Mouse (Mus musculus) layer of hippocampus, postnatal 10 days (tissue): ENCODE data around the gene B3galt6. TPM values are rescaled to one million over a fixed set of nuclear protein-coding genes. Genes with fewer than 3 reads are reported as not detected.

Experiments
- DNase-seq, 2 experiments: peaks; one replicate each; pipeline ENCODE4 v3.0.0; 2021; ENCODE audit warnings: low spot score in 2 of 2
- long read RNA-seq: library from polyadenylated mRNA; stranded (forward); transcript quantifications from one replicate; pipeline ENCODE4 v2.0.0, GENCODE M21; 2023
- total RNA-seq, 2 experiments: library from RNA; stranded (reverse); gene quantifications; 2 replicates each; pipeline ENCODE4 v1.2.3; 2021

B3galt6 gene
- total RNA-seq = 10 to 100 TPM; 10.6 to 11.6 TPM
- long read RNA-seq, transcript B3galt6-201 (1 exons, 3,184 nt) = major isoform, 47 of 47 reads
- long read RNA-seq, partial matches to known transcripts = 0 of 47 reads
- long read RNA-seq, other reads (novel, unspliced or antisense) = 0 of 47 reads

GRCm38 (mm10) chr4:155992241-155992905 is at the start of gene B3galt6, which contains the start of gene Sdf4:
TSS of gene B3galt6 (minus strand) at chr4:155992649.
TSS of gene Sdf4 (plus strand) at chr4:155992872.
- DNase-seq = peak; percentile 87 to 92

- DNase-seq = no peak
Observed at GRCm38 (mm10) chr4:156034901-156035300, 42.5 kb upstream of the B3galt6 start.

DNA sequence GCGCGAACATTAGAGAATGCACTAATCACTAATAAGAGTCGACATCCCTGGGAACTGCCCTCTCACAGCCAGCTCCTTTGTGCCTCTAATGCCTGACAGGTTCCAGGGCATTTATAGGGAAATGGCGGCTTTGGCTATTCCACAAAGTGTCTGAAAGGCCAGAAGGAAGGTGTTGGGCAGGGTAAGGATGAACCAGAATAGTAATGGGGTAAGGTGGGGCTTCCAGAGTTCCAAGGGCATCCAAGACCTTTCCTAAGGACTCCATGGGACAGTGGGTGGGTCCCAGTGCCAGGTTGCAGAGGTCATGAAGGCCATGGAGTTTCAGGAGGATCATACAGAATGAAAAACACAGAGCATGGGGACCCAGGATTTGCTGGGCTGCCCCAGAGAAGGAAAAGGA is 41.9 kb upstream of the B3galt6 start:
- DNase-seq = no peak

DNA sequence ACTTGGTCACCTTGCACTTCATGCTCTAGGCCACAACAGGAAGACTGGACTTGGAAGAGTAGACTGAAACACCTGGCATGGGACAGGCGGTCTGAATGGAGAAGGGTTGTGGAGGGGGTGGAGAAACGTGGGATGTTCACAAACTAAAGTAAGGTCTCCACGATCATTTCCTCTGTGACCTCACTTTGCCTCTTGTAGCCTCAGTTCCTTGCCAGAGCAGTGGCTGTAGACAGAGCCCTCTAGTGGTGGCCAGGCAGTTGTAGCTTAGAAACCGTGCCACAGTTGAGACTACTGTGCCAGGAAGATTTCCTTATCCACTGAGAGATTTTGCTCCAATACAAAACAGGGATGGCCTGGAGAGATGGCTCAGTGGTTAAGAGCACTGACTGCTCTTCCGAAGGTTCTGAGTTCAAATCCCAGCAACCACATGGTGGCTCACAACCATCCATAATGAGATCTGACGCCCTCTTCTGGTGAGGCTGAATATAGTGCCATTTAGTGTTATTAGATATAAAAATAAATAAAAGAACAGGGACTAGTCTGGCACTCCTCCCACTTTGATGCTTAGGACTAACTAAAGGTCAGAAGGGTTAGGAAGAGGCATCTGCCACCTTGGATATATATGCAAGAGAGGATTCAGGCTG is 41.1 kb upstream of the B3galt6 start:
- DNase-seq = no peak

- no peak for DNase-seq
Observed at GRCm38 (mm10) chr4:156032856-156033255, 40.4 kb upstream of the B3galt6 start.

- DNase-seq = peak; percentile 73 to 80
Observed at GRCm38 (mm10) chr4:156031593-156032391, 39.3 kb upstream of the B3galt6 start.

- DNase-seq = no peak
Observed at GRCm38 (mm10) chr4:156031255-156031592, 38.8 kb upstream of the B3galt6 start.

GRCm38 (mm10) chr4:156030651-156031118 is 38.2 kb upstream of the B3galt6 start:
- DNase-seq = no peak

DNA sequence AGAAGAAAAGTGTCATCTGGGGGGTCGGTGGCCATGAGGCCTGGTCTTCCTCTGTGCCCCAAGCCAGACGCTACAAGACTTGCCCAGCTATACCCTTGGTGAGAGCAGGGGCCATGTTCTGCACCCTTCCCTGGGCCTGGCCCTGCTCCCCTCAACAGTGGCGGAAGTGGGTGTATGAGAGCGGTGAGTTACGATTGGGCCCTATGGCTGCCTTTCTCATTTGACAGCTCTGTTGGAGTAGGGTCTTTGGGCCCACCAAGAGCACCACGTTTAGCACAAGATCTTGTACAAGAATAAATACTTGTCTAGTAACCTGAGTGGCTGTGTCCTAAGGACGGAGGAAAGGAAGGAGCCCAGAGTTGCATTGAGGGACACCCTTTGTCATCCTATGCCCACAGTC is 36.1 kb upstream of the B3galt6 start:
- DNase-seq = no peak

DNA sequence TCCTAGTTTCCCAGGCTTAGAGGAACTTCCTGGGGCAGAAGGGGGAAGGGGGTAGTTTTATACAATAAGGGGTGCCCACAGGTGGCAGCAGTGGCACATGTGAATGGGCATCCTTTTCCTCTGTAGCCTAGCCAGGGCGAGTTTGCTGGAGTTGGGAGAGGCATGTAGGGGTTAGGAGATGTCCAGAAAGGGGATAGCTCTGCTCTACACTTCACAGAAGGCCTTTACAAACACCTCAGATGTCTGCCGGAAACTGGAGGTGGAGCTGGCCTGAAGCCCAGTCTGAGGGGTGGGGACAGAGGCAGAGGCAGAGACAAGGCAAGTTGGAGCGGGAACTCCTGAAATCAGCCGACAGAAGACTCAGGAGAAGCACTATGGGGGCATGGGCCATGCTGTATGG is 33.6 kb upstream of the B3galt6 start, which contains the start of gene Tnfrsf18:
Gene Tnfrsf18 (plus strand): TSS at position 152 of the 400 bp plus-strand sequence.
- peak in 1 of 2 experiments; percentile 49 for DNase-seq

DNA sequence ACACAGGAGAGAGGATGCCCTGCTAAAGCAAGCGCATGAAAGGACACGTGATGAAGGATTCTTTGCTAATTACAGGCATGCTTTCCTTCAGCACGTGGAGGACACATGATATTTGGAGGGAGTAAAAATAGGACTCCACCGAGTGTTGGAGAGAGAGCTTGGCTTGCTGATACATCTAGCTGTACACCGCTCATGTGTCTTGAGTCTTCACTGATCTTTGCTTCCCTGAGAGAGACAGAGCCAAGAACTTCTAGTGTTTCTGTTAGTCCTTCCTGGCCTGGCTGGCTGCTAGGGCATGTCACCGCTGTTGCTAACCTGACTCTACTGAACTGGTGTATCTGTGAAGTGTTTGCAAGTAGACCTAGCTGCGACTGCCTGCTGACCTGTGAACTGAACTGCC is 31.7 kb upstream of the B3galt6 start:
- no peak for DNase-seq

DNA sequence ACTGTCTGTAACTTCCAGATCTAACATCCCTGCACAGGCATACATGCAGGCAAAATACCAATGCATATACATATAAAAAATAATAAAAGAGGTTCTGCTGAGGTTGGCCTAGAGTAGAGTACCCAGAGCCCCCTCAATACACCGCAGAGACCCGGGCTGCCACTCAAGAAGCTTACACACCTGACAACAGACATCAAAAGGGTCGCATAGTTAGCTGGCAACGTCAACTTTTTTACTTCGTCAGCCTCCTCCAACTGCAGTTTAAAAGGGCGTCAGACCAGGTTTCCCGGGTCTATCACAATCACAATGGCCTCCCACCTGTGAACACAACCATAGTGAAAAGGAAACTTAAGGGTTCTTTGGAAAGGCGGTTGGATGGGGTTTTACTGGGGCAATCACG is 31.1 kb upstream of the B3galt6 start:
- DNase-seq = no peak

GRCm38 (mm10) chr4:156021942-156022419 is 29.5 kb upstream of the B3galt6 start:
- DNase-seq = no peak

- DNase-seq = no peak
Observed at GRCm38 (mm10) chr4:156021381-156021780, 28.9 kb upstream of the B3galt6 start.

DNA sequence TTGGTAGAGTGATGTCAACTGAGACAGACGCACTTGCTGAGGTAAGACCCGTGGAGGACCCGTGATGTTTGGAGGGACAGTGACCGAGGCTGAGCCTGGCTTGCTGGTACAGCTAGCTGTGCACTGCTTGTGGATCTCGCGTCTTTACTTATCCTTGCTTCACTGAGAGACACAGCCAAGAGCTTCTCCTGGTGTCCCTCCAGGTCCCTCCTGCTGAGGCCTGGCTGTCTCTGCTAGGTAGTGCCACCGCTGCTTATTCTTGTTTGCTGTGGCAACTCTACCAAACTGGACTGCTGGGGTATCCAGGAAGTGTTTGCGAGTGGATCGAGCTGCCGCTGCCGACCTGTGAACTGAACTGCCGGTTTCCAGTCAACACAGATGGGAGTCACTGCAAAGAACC is 27.3 kb upstream of the B3galt6 start:
- no peak for DNase-seq

- no peak for DNase-seq
Observed at GRCm38 (mm10) chr4:156014436-156014835, 22.0 kb upstream of the B3galt6 start.

GRCm38 (mm10) chr4:156013637-156014036 is 21.2 kb upstream of the B3galt6 start, which contains the start of gene Tnfrsf4:
TSS of gene Tnfrsf4 (plus strand) at chr4:156013843.
- DNase-seq = no peak

DNA sequence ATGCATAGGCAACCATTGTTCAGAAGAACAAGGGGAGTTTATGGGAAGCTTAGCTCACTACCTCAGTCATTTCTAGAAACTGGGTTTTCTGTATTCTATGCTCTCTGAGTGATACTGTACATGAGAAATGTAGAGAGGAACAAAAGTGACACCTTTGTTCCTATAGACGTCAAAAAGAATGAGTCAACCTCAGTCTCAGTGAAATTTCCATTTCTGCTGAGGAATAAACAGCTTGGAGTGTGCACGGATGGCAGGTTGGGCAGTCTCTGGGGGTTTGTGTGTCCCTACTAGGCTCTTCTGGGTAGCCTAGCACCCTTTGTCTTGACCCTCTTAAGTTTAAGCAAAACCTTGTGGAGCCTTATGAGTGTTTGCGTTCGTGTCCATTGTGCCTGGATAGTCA is 15.9 kb upstream of the B3galt6 start:
- no peak for DNase-seq

DNA sequence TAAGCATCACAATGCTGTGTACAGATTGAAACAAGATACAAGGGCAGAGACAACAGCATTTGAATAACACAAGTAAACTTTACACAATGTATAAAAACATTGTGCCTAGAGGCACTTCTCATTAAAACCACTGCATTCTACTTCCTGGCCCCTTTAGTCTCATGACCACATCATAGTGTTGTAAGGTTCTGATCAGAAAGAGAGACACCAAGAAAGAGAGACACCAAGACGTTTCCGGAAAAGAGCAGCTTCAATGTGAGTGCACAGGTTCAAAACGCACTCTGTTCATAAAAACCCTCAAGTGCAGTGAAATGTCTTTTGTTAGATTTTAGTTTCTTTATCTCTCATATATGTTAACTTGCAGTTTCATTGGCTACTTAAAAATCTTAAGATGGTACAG is 11.7 kb upstream of the B3galt6 start:
- no peak for DNase-seq

DNA sequence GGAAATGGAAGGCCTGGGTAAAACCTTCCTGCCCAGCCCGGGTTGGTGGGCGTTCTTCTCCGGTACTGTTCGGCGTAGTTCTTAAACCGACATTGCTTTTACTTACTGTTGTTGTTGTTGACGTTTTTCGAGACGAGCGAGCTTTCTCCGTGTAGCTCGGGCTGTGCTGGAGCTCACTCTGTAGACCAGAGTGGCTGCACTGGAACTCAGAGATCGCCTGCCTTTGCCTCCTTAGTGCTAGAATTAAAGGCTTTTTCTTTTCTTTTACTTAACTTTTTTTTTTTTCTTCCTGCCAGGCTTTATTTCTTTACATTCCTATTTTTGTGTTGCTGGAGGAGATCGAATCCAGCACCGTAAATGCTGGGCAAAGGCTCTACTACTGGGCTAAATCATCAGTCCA is 1.2 kb upstream of the B3galt6 start:
- DNase-seq = no peak

- peak; percentile 98 for DNase-seq
Observed at GRCm38 (mm10) chr4:155992906-155993547, 578 bp upstream of the B3galt6 start.
